Mouse (Mus musculus) ES-E14 (cell line): ENCODE measurements around the gene Olfm1. TPM values are rescaled to one million over a fixed set of nuclear protein-coding genes. Genes with fewer than 3 reads are reported as not detected.

Source experiments
- DNase-seq: peaks from one replicate; pipeline ENCODE4 v3.0.0-alpha.2; 2013; ENCODE audit warnings: low read depth, low spot score
- H3K27ac ChIP-seq: 2 replicates; pipeline ENCODE4 v1.5.1; 2012; ENCODE audit warnings: low read depth, mild to moderate bottlenecking, low read length, moderate library complexity, mixed read lengths; ENCODE audit not compliant: poor library complexity, insufficient read depth, severe bottlenecking
- H3K36me3 ChIP-seq: 2 replicates; pipeline ENCODE4 v1.6.1; 2012; ENCODE audit warnings: mild to moderate bottlenecking, low read length, moderate library complexity, mixed read lengths; ENCODE audit not compliant: control insufficient read depth, poor library complexity, insufficient read depth, severe bottlenecking
- H3K4me1 ChIP-seq, 2 experiments: fragments of 150-350 bp in 1 of 2; sonication (generic) in 1 of 2; 2 replicates each; pipeline ENCODE4 v1.6.1; 2012; ENCODE audit warnings: low read length in 2 of 2, mild to moderate bottlenecking in 1 of 2, mixed read lengths in 1 of 2; ENCODE audit not compliant: control insufficient read depth in 2 of 2, insufficient read depth in 2 of 2, poor library complexity in 1 of 2
- H3K4me3 ChIP-seq, 2 experiments: fragments of 150-350 bp in 1 of 2; sonication (generic) in 1 of 2; 2 replicates each; pipeline ENCODE4 v1.5.1; 2012; ENCODE audit warnings: low read length in 2 of 2, low read depth in 1 of 2, mild to moderate bottlenecking in 1 of 2, mixed read lengths in 1 of 2; ENCODE audit not compliant: insufficient read depth in 1 of 2, poor library complexity in 1 of 2, severe bottlenecking in 1 of 2
- H3K9ac ChIP-seq: 2 replicates; pipeline ENCODE4 v1.6.1; 2012; ENCODE audit warnings: low read depth, mild to moderate bottlenecking, low read length, mixed read lengths; ENCODE audit not compliant: poor library complexity, insufficient read depth, severe bottlenecking
- H3K9me3 ChIP-seq: fragments of 150-350 bp; sonication (generic); 2 replicates; pipeline ENCODE4 v1.6.1; 2012; ENCODE audit warnings: low read depth, mild to moderate bottlenecking, low read length; ENCODE audit not compliant: control insufficient read depth, insufficient read depth
- CHD2 ChIP-seq: IDR thresholded peaks from 2 replicates; pipeline ENCODE4 v1.6.1; 2014; ENCODE audit warnings: mild to moderate bottlenecking, low read depth, low read length, inconsistent platforms
- HCFC1 ChIP-seq: IDR thresholded peaks from 2 replicates; pipeline ENCODE4 v1.6.1; 2012; ENCODE audit warnings: low read length, inconsistent platforms, borderline replicate concordance; ENCODE audit not compliant: insufficient read depth
- MAFK ChIP-seq: IDR thresholded peaks from 2 replicates; pipeline ENCODE4 v1.6.1; 2014; ENCODE audit warnings: mild to moderate bottlenecking, low read depth, low read length, inconsistent platforms; ENCODE audit not compliant: insufficient read depth
- ZC3H11A ChIP-seq: IDR thresholded peaks from 2 replicates; pipeline ENCODE4 v1.6.1; 2012; ENCODE audit warnings: low read depth, mild to moderate bottlenecking, inconsistent platforms, low read length, borderline replicate concordance
- ZNF384 ChIP-seq: IDR thresholded peaks from 2 replicates; pipeline ENCODE4 v1.6.1; 2012; ENCODE audit warnings: low read depth, low read length, inconsistent platforms
- in situ Hi-C, 2 experiments: fragments of 600-800 bp; cut with MboI; formaldehyde crosslinking; loops; one replicate each; pipeline ENCODE4 v1.15.1; 2025; ENCODE audit warnings: low sequenced_read_pairs in 2 of 2, inconsistent platforms in 1 of 2; ENCODE audit not compliant: unreplicated experiment in 2 of 2
- total RNA-seq: library from RNA; depleted of rRNA; stranded (reverse); fragments of 300-350 nt; gene quantifications from 2 replicates; pipeline ENCODE4 v1.2.3, GENCODE M21; 2012

The Olfm1 gene
- total RNA-seq, 1 experiment, result 3.4 TPM

- TF ChIP-seq MAFK, result no peak
- no peak for TF ChIP-seq CHD2
- no peak overlapping the region for H3K9ac ChIP-seq
- no peaks in the 10 kb centered on the region for H3K36me3 ChIP-seq
- peak; percentile 46 for DNase-seq
- H3K4me1 ChIP-seq, result peaks cover 0 to 5% of the 10 kb centered on the region in 2 experiments; a peak in 1 of 4 replicates
- in situ Hi-C loops, result no loop called here
- H3K4me3 ChIP-seq, result no peak overlapping the region
- H3K9me3 ChIP-seq, result no peaks in the 10 kb centered on the region
- H3K27ac ChIP-seq, result no peak overlapping the region
Measured at GRCm38 (mm10) chr2:28194962-28195617, 2.3 kb downstream of the Olfm1 start.

GRCm38 (mm10) chr2:28195726-28196125 is 2.9 kb downstream of the Olfm1 start:
- Histone ChIP-seq H3K36me3 (no peaks in the 10 kb centered on the region), H3K9me3 (no peaks in the 10 kb centered on the region), H3K4me3 (no peak overlapping the region), H3K4me1 (peaks cover 0 to 5% of the 10 kb centered on the region in 2 experiments; a peak in 1 of 4 replicates), H3K9ac (no peak overlapping the region), H3K27ac (no peak overlapping the region)
- TF ChIP-seq HCFC1 (no peak), CHD2 (no peak), MAFK (no peak), ZC3H11A (no peak), ZNF384 (no peak)
- in situ Hi-C loops, result no loop called here
- DNase-seq, result no peak

GRCm38 (mm10) chr2:28201441-28201841 is 8.6 kb downstream of the Olfm1 start:
- H3K4me1 ChIP-seq, result peaks cover 0 to 9% of the 10 kb centered on the region in 2 experiments; a peak in 2 of 4 replicates
- H3K27ac ChIP-seq, result no peak overlapping the region
- no peaks in the 10 kb centered on the region for H3K9me3 ChIP-seq
- TF ChIP-seq ZC3H11A (no peak), ZNF384 (no peak), MAFK (no peak), CHD2 (no peak), HCFC1 (no peak)
- no peak overlapping the region for H3K9ac ChIP-seq
- no peak for DNase-seq
- in situ Hi-C loops, result loop anchor here (5.0 to 10.0 kb wide), 2 partner anchors 211 to 213 kb away; no protein-coding TSS in a partner anchor
- no peak overlapping the region for H3K4me3 ChIP-seq
- no peaks in the 10 kb centered on the region for H3K36me3 ChIP-seq

GRCm38 (mm10) chr2:28204167-28204566 is 11.4 kb downstream of the Olfm1 start:
- Histone ChIP-seq H3K9me3 (no peaks in the 10 kb centered on the region), H3K4me3 (no peak overlapping the region), H3K36me3 (no peaks in the 10 kb centered on the region), H3K4me1 (peaks cover 0 to 12% of the 10 kb centered on the region in 2 experiments; a peak in 2 of 4 replicates), H3K27ac (no peak overlapping the region), H3K9ac (no peak overlapping the region)
- TF ChIP-seq ZC3H11A, result peak; percentile 96
- TF ChIP-seq MAFK, result no peak
- no peak for TF ChIP-seq ZNF384
- TF ChIP-seq CHD2, result no peak
- TF ChIP-seq HCFC1, result no peak
- in situ Hi-C loops, result loop anchor here (5.0 to 10.0 kb wide), 2 partner anchors 208 to 211 kb away; no protein-coding TSS in a partner anchor
- DNase-seq, result peak; percentile 75
